In genomic region chr17:9975995-9976394, GRCm38 (mm10) we compare ENCODE assay signal across 21 mouse cellular contexts.
DNase-seq lines count a peak whose midpoint lies in the region; ATAC-seq and TF ChIP-seq lines count a peak whose summit lies in the region.
"Had no signal": no experiment of that assay in that cellular context is flagged by ENCODE, and none has a peak within 500 bp of the region (broad histone marks: within the 10 kb centered on the region; RNA-seq: fewer than 3 reads in every experiment).

No protein-coding gene starts in this region.

- no peak for TF ChIP-seq CTCF in intestine, postnatal 0 days (IDR thresholded peaks at IDR 0.05; ENCODE audit: low read depth)

- H3K9me3 ChIP-seq in heart, embryonic 10.5 days = no peaks in the 10 kb centered on the region
- no peaks in the 10 kb centered on the region for H3K9me3 ChIP-seq in heart, embryonic 16.5 days (replicated peaks; ENCODE audit: control insufficient read depth, low read length)
- H3K9me3 ChIP-seq in intestine, postnatal 0 days (ENCODE audit: control insufficient read depth) = no peaks in the 10 kb centered on the region
- H3K9me3 ChIP-seq: embryonic facial prominence, embryonic 13.5 days; forebrain, embryonic 13.5 days; limb, embryonic 13.5 days; liver, embryonic 12.5 days; midbrain, embryonic 12.5 days had no signal

- H3K4me3 ChIP-seq in heart, embryonic 10.5 days = no peak overlapping the region
- no peak overlapping the region for H3K4me3 ChIP-seq in heart, embryonic 16.5 days (ENCODE audit: low read length)
- no peak overlapping the region for H3K4me3 ChIP-seq in intestine, postnatal 0 days (ENCODE audit: low read depth, low read length)
- H3K4me3 ChIP-seq: embryonic facial prominence, embryonic 13.5 days; forebrain, embryonic 13.5 days; limb, embryonic 13.5 days; liver, embryonic 12.5 days; midbrain, embryonic 12.5 days had no signal

- no peaks in the 10 kb centered on the region for H3K27me3 ChIP-seq in heart, embryonic 10.5 days (ENCODE audit: insufficient read depth, poor library complexity, severe bottlenecking)
- H3K27me3 ChIP-seq in heart, embryonic 16.5 days (ENCODE audit: control insufficient read depth, insufficient read depth, low read length) = no peaks in the 10 kb centered on the region
- H3K27me3 ChIP-seq in intestine, postnatal 0 days (replicated peaks; ENCODE audit: control insufficient read depth, insufficient read depth, low read length) = no peaks in the 10 kb centered on the region
- H3K27me3 ChIP-seq: embryonic facial prominence, embryonic 13.5 days; forebrain, embryonic 13.5 days; limb, embryonic 13.5 days; liver, embryonic 12.5 days; midbrain, embryonic 12.5 days; Patski had no signal

- ATAC-seq in heart, embryonic 16.5 days (replicated peaks; ENCODE audit: extremely low read depth, insufficient read depth, low FRiP score) = peak; percentile 62; the same call in 1 of the 2 replicates
- no peak for ATAC-seq in intestine, postnatal 0 days
- ATAC-seq: forebrain, embryonic 13.5 days; liver, embryonic 12.5 days; Patski had no signal

- H3K4me1 ChIP-seq in heart, embryonic 10.5 days = peaks cover 42% of the 10 kb centered on the region
- peaks cover 25% of the 10 kb centered on the region for H3K4me1 ChIP-seq in heart, embryonic 16.5 days (ENCODE audit: control insufficient read depth, insufficient read depth, low read length)
- H3K4me1 ChIP-seq in intestine, postnatal 0 days (replicated peaks; ENCODE audit: control insufficient read depth, insufficient read depth, low read length) = no peaks in the 10 kb centered on the region
- H3K4me1 ChIP-seq: embryonic facial prominence, embryonic 13.5 days had no signal

- no peaks in the 10 kb centered on the region for H3K36me3 ChIP-seq in heart, embryonic 10.5 days
- H3K36me3 ChIP-seq in heart, embryonic 16.5 days (ENCODE audit: control insufficient read depth, insufficient read depth) = no peaks in the 10 kb centered on the region
- H3K36me3 ChIP-seq in intestine, postnatal 0 days (ENCODE audit: control insufficient read depth, insufficient read depth) = no peaks in the 10 kb centered on the region
- H3K36me3 ChIP-seq: embryonic facial prominence, embryonic 13.5 days; limb, embryonic 13.5 days; liver, embryonic 12.5 days; midbrain, embryonic 12.5 days had no signal

- WGBS in heart, embryonic 10.5 days = 45% methylated on average over 14 of the region's 14 CpGs
- WGBS in heart, embryonic 16.5 days = 37% methylated on average over 14 of the region's 14 CpGs
- WGBS in intestine, postnatal 0 days = 90% methylated on average over 14 of the region's 14 CpGs

- DNase-seq in heart, adult 11 months = peak; percentile 84
- no peak for DNase-seq in heart, postnatal 25 days (ENCODE audit: low spot score)
- DNase-seq in heart, embryonic 10.5 days (ENCODE audit: low spot score) = no peak
- DNase-seq in left cerebral cortex, postnatal 25 days (ENCODE audit: low spot score in 2 of 2) = no peak
- no peak for DNase-seq in right cerebral cortex, adult 18-20 months
- DNase-seq: cerebellum, adult 11 months; cerebellum, adult 9-11 months; kidney, adult 18-20 months; kidney, postnatal 4 days; lung, adult 18-20 months; lung, postnatal 14 days; thymus, adult 2 months had no signal

- H3K4me2 ChIP-seq in heart, embryonic 16.5 days (ENCODE audit: low read depth, low read length) = peak overlapping the region; percentile 19; the same call in 1 of the 2 replicates
- no peak overlapping the region for H3K4me2 ChIP-seq in intestine, postnatal 0 days (replicated peaks; ENCODE audit: low read depth)
- H3K4me2 ChIP-seq: embryonic facial prominence, embryonic 13.5 days; forebrain, embryonic 13.5 days; limb, embryonic 13.5 days; liver, embryonic 12.5 days; midbrain, embryonic 12.5 days had no signal

- H3K27ac ChIP-seq in heart, embryonic 10.5 days = peak overlapping the region; percentile 75
- H3K27ac ChIP-seq in heart, embryonic 16.5 days (ENCODE audit: low read length) = peak overlapping the region; percentile 69
- no peak overlapping the region for H3K27ac ChIP-seq in intestine, postnatal 0 days (ENCODE audit: low read depth, low read length)
- H3K27ac ChIP-seq: embryonic facial prominence, embryonic 13.5 days; forebrain, embryonic 13.5 days; limb, embryonic 13.5 days; liver, embryonic 12.5 days; midbrain, embryonic 12.5 days; stomach, postnatal 0 days had no signal

- intact Hi-C loops in heart, postnatal 25 days (cut with DNase I) = no loop called here
- intact Hi-C loops in left cerebral cortex, postnatal 25 days (cut with DNase I) = no loop called here

- no peak overlapping the region for H3K9ac ChIP-seq in heart, embryonic 16.5 days (ENCODE audit: low read length)
- no peak overlapping the region for H3K9ac ChIP-seq in intestine, postnatal 0 days (ENCODE audit: low read depth, low read length)
- H3K9ac ChIP-seq: embryonic facial prominence, embryonic 13.5 days; forebrain, embryonic 13.5 days; limb, embryonic 13.5 days; liver, embryonic 12.5 days; midbrain, embryonic 12.5 days had no signal
